Mouse (Mus musculus): Measurements from ENCODE around the gene Gm7978. TPM values are rescaled to one million over a fixed set of nuclear protein-coding genes. Genes with fewer than 3 reads are reported as not detected.
"Not testable (repeated sequence)": the region's sequence is repeated elsewhere in the genome, so short reads cannot be mapped to it uniquely, and the experiment has no call there.

The Gm7978 gene
- polyA plus RNA-seq (2016; fragmentation: Nextera tagmentation; extraction: Ambion mirVana), result not detected in 2 replicates

- H3K36me3 ChIP-seq; H3K9ac ChIP-seq; H3K4me3 ChIP-seq; H3K27me3 ChIP-seq; H3K9me3 ChIP-seq (replicated peaks); H3K4me1 ChIP-seq; ATAC-seq (ENCODE audit: low FRiP score); H3K4me2 ChIP-seq (replicated peaks); H3K27ac ChIP-seq: not testable (repeated sequence)
- WGBS, result no CpG with 5 or more reads among the region's 1 CpGs
Observed at GRCm38 (mm10) chr5:95736073-95736472, at the start of gene Gm7978. Gm7978 (minus strand) TSS chr5:95736173.

GRCm38 (mm10) chr5:95775690-95776089 lies 39.7 kb upstream of the Gm7978 start, which contains the start of gene E330014E10Rik:
E330014E10Rik (plus strand) TSS chr5:95775990.
- not testable (repeated sequence) for H3K9ac ChIP-seq
- WGBS, result no CpG with 5 or more reads among the region's 2 CpGs

DNA sequence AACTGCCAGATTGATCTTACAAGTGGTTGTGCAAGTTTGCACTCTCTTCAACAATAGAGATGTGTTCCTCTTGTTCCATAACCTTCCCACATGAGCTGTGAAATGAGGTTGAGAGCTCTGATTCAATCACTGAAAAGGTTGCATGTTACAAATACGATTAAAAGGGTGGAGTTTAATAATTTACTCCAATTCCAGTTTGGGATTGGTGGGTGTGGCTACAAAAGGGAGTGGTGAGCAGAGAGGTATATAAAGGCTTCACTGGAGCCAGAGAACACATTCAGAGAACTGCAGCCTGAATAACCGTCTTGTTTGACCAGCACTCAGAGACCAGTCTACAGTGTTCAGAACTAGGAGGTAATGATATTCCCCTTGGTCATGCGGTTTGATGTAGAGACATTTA lies 5.7 kb upstream of the Gm7978 start, which contains the start of gene Gm7982:
Gene Gm7982, plus strand, starts transcription at position 301 of the 400 bp plus-strand sequence.
- H3K9me3 ChIP-seq (replicated peaks), result not testable (repeated sequence)

More at GRCm38 (mm10) chr5:95775690-95776089, 39.7 kb upstream of the Gm7978 start, which contains the start of gene E330014E10Rik:
- ATAC-seq (ENCODE audit: low FRiP score); H3K4me3 ChIP-seq; H3K4me2 ChIP-seq (replicated peaks); H3K36me3 ChIP-seq; H3K4me1 ChIP-seq; H3K27me3 ChIP-seq; H3K27ac ChIP-seq; H3K9me3 ChIP-seq (replicated peaks): not testable (repeated sequence)

More for the DNA sequence above, 5.7 kb upstream of the Gm7978 start, which contains the start of gene Gm7982:
- no CpG with 5 or more reads among the region's 3 CpGs for WGBS
- not testable (repeated sequence) for H3K4me1 ChIP-seq; H3K36me3 ChIP-seq; H3K9ac ChIP-seq; H3K4me3 ChIP-seq; H3K4me2 ChIP-seq (replicated peaks); H3K27me3 ChIP-seq; H3K27ac ChIP-seq; ATAC-seq (ENCODE audit: low FRiP score)

Other genes with a start within 250 kb of the Gm7978 start
- not detected in 2 replicates for gene Gm3286, start 225.4 kb downstream of the Gm7978 start, polyA plus RNA-seq (2016; fragmentation: Nextera tagmentation; extraction: Ambion mirVana)
- gene Gm7971, start 141.3 kb downstream of the Gm7978 start, polyA plus RNA-seq (2016; fragmentation: Nextera tagmentation; extraction: Ambion mirVana), result not detected in 2 replicates
- not detected in 2 replicates for gene Gm7982, start 5.8 kb upstream of the Gm7978 start, polyA plus RNA-seq (2016; fragmentation: Nextera tagmentation; extraction: Ambion mirVana)
- not detected in 2 replicates for gene E330014E10Rik, start 39.8 kb upstream of the Gm7978 start, polyA plus RNA-seq (2016; fragmentation: Nextera tagmentation; extraction: Ambion mirVana)
- 0.25 and 0.34 TPM in 2 replicates for gene Cxcl13, start 220.8 kb upstream of the Gm7978 start, polyA plus RNA-seq (2016; fragmentation: Nextera tagmentation; extraction: Ambion mirVana)

All from hindbrain, embryonic 12.5 days (tissue).